ENCODE assay signal across 28 mouse cellular contexts in genomic region chr9:103027150-103027889, GRCm38 (mm10). TPM values are rescaled to one million over a fixed set of nuclear protein-coding genes. Genes with fewer than 3 reads are reported as not detected.
"Had no signal": no experiment of that assay in that cellular context is flagged by ENCODE, and none has a peak within 500 bp of the region (broad histone marks: within the 10 kb centered on the region; RNA-seq: fewer than 3 reads in every experiment).

No protein-coding gene starts in this region.

- H3K9ac ChIP-seq: heart, embryonic 12.5 days; hindbrain, embryonic 12.5 days; hindbrain, embryonic 14.5 days; kidney, embryonic 15.5 days; limb, embryonic 13.5 days; limb, embryonic 15.5 days; liver, embryonic 12.5 days; liver, embryonic 14.5 days had no signal

- H3K4me1 ChIP-seq: hindbrain, embryonic 12.5 days; limb, embryonic 13.5 days; limb, embryonic 15.5 days; liver, embryonic 12.5 days had no signal

- H3K36me3 ChIP-seq: heart, embryonic 10.5 days; heart, embryonic 12.5 days; hindbrain, embryonic 10.5 days; hindbrain, embryonic 12.5 days; kidney, embryonic 15.5 days; limb, embryonic 13.5 days; limb, embryonic 15.5 days; liver, embryonic 12.5 days had no signal

- H3K4me3 ChIP-seq: gastrocnemius, adult 2 months; heart, embryonic 10.5 days; heart, embryonic 12.5 days; hindbrain, embryonic 10.5 days; hindbrain, embryonic 12.5 days; kidney, embryonic 15.5 days; limb, embryonic 13.5 days; limb, embryonic 15.5 days; liver, embryonic 12.5 days had no signal

- H3K27ac ChIP-seq: gastrocnemius, adult 2 months; heart, embryonic 10.5 days; hindbrain, embryonic 10.5 days; hindbrain, embryonic 12.5 days; hindbrain, embryonic 14.5 days; kidney, embryonic 15.5 days; kidney, postnatal 0 days; limb, embryonic 13.5 days; limb, embryonic 15.5 days; liver, embryonic 12.5 days; liver, embryonic 14.5 days had no signal

- H3K27me3 ChIP-seq: heart, embryonic 12.5 days; hindbrain, embryonic 12.5 days; kidney, embryonic 15.5 days; limb, embryonic 13.5 days; limb, embryonic 15.5 days; liver, embryonic 12.5 days had no signal

- H3K9me3 ChIP-seq: heart, embryonic 10.5 days; heart, embryonic 12.5 days; hindbrain, embryonic 10.5 days; hindbrain, embryonic 12.5 days; kidney, embryonic 15.5 days; limb, embryonic 13.5 days; limb, embryonic 15.5 days; liver, embryonic 12.5 days had no signal

- DNase-seq: gastrocnemius, adult 2 months; gastrocnemius, postnatal 10 days; gastrocnemius, postnatal 25 days; heart, adult 18-20 months; heart, postnatal 10 days; heart, postnatal 4 days; kidney, adult 11 months; kidney, adult 2 months; kidney, adult 9 months; kidney, postnatal 14 days; kidney, postnatal 36 days; layer of hippocampus, adult 9-11 months; layer of hippocampus, postnatal 36 days; left cerebral cortex, postnatal 4 days had no signal

- ATAC-seq: hindbrain, embryonic 16.5 days; intestine, embryonic 16.5 days; liver, embryonic 12.5 days had no signal

- H3K4me2 ChIP-seq: heart, embryonic 12.5 days; hindbrain, embryonic 12.5 days; hindbrain, embryonic 14.5 days; kidney, embryonic 15.5 days; limb, embryonic 13.5 days; limb, embryonic 15.5 days; liver, embryonic 12.5 days had no signal

RNA-seq across cellular contexts. Expression of gene Slco2a1, which starts 38.8 kb away (rescaled TPM):
- total RNA-seq: granulocyte monocyte progenitor cell, adult 5-6 weeks had no signal
